Mouse (Mus musculus) midbrain, embryonic 16.5 days (tissue): ENCODE results near the gene Gm8005. TPM values are rescaled to one million over a fixed set of nuclear protein-coding genes. Genes with fewer than 3 reads are reported as not detected.
"Not testable (repeated sequence)": the region's sequence is repeated elsewhere in the genome, so short reads cannot be mapped to it uniquely, and the experiment has no call there.

Source experiments
- ATAC-seq: fragments of 200-750 bp; cut with Nextera tagmentation; 2 replicates; pipeline ENCODE4 v1.8.0; 2017; ENCODE audit warnings: moderate TSS enrichment
- H3K27ac ChIP-seq: fragments of 300-500 bp; sonication (generic); 2 replicates; pipeline ENCODE4 v1.5.1; 2014; ENCODE audit warnings: mild to moderate bottlenecking, low read length, mixed read lengths
- H3K27me3 ChIP-seq: fragments of 300-500 bp; sonication (generic); 2 replicates; pipeline ENCODE4 v1.6.1; 2014; ENCODE audit warnings: low read depth, low read length, mixed read lengths; ENCODE audit not compliant: control insufficient read depth, insufficient read depth
- H3K36me3 ChIP-seq: fragments of 300-500 bp; sonication (generic); 2 replicates; pipeline ENCODE4 v1.6.1; 2014; ENCODE audit warnings: mild to moderate bottlenecking, low read length, moderate library complexity, mixed read lengths; ENCODE audit not compliant: control insufficient read depth, insufficient read depth
- H3K4me1 ChIP-seq: fragments of 300-500 bp; sonication (generic); 2 replicates; pipeline ENCODE4 v1.6.1; 2014; ENCODE audit warnings: mild to moderate bottlenecking, low read length, mixed read lengths; ENCODE audit not compliant: control insufficient read depth, insufficient read depth
- H3K4me2 ChIP-seq: fragments of 300-500 bp; sonication (generic); 2 replicates; pipeline ENCODE4 v1.6.1; 2014; ENCODE audit warnings: mild to moderate bottlenecking, low read length, mixed read lengths
- H3K4me3 ChIP-seq: fragments of 300-500 bp; sonication (generic); 2 replicates; pipeline ENCODE4 v1.5.1; 2014; ENCODE audit warnings: low read depth, mild to moderate bottlenecking, low read length, moderate library complexity, mixed read lengths
- H3K9ac ChIP-seq: fragments of 300-500 bp; sonication (generic); 2 replicates; pipeline ENCODE4 v1.6.1; 2014; ENCODE audit warnings: low read depth, low read length, mixed read lengths
- H3K9me3 ChIP-seq: fragments of 300-500 bp; sonication (generic); replicated peaks from 2 replicates; pipeline ENCODE4 v1.6.1; 2014; ENCODE audit warnings: mild to moderate bottlenecking, low read length, mixed read lengths; ENCODE audit not compliant: control insufficient read depth, poor library complexity, severe bottlenecking
- WGBS: fragments of 180-500 bp; shearing (Covaris S2); extraction: QIAGEN DNeasy Blood & Tissue Kit; methylation state at CpG from one replicate; pipeline ENCODE4 v1.1.7; 2014; 5-methylcytosine and 5-hydroxymethylcytosine counted together
- polyA plus RNA-seq: library from polyadenylated mRNA; unstranded; fragments of >200 nt; fragmentation: Nextera tagmentation; extraction: Ambion mirVana; gene quantifications from 2 replicates; pipeline ENCODE4 v1.2.1, GENCODE M21; 2015

The Gm8005 gene
- not detected in 2 replicates for polyA plus RNA-seq

- H3K4me1 ChIP-seq, H3K27me3 ChIP-seq, H3K9me3 ChIP-seq, H3K36me3 ChIP-seq, H3K9ac ChIP-seq, H3K4me3 ChIP-seq, ATAC-seq, H3K27ac ChIP-seq, H3K4me2 ChIP-seq: not testable (repeated sequence)
- WGBS: 91% methylated on average over 2 of the region's 4 CpGs
Measured at GRCm38 (mm10) chr14:42439573-42439972, at the start of gene Gm8005. Gene Gm8005 (minus strand): TSS chr14:42439673.

- H3K27ac ChIP-seq, H3K4me3 ChIP-seq, H3K36me3 ChIP-seq, H3K4me1 ChIP-seq, H3K9ac ChIP-seq, ATAC-seq, H3K27me3 ChIP-seq, H3K9me3 ChIP-seq, H3K4me2 ChIP-seq: not testable (repeated sequence)
- WGBS: 61% methylated on average over 2 of the region's 2 CpGs
Measured at GRCm38 (mm10) chr14:42463581-42463980, 24.1 kb upstream of the Gm8005 start, which contains the start of gene Gm8011. Gene Gm8011 (plus strand): TSS chr14:42463881.

Other genes starting within 250 kb of the Gm8005 start
- not detected in 2 replicates for gene Gm3573, start 248.9 kb downstream of the Gm8005 start, polyA plus RNA-seq
- gene Gm17026, start 179.6 kb downstream of the Gm8005 start, polyA plus RNA-seq: not detected in 2 replicates
- not detected in 2 replicates for gene Gm9611, start 142.3 kb downstream of the Gm8005 start, polyA plus RNA-seq
- not detected in 2 replicates for gene Gm7995, start 129.5 kb downstream of the Gm8005 start, polyA plus RNA-seq
- not detected in 2 replicates for gene Gm8011, start 24.2 kb upstream of the Gm8005 start, polyA plus RNA-seq
- gene Gm8020, start 62.7 kb upstream of the Gm8005 start, polyA plus RNA-seq: not detected in 2 replicates
- not detected in 2 replicates for gene Gm8024, start 84.6 kb upstream of the Gm8005 start, polyA plus RNA-seq
- gene Gm17124, start 160.2 kb upstream of the Gm8005 start, polyA plus RNA-seq: not detected in 2 replicates
- not detected in 2 replicates for gene Gm3633, start 202.2 kb upstream of the Gm8005 start, polyA plus RNA-seq
- gene Gm10378, start 216.3 kb upstream of the Gm8005 start, polyA plus RNA-seq: not detected in 2 replicates